Mouse (Mus musculus) erythroblast, embryonic 14.5 days (primary cell): ENCODE data around the gene Cecr2. TPM values are rescaled to one million over a fixed set of nuclear protein-coding genes. Genes with fewer than 3 reads are reported as not detected.

Experiments
- H3K27me3 ChIP-seq: 2 replicates; pipeline ENCODE4 v1.6.1; 2012; ENCODE audit warnings: inconsistent platforms; ENCODE audit not compliant: control insufficient read depth
- H3K36me3 ChIP-seq: 2 replicates; pipeline ENCODE4 v1.6.1; 2012; ENCODE audit warnings: mild to moderate bottlenecking, inconsistent platforms; ENCODE audit not compliant: control insufficient read depth
- H3K4me1 ChIP-seq: 2 replicates; pipeline ENCODE4 v1.6.1; 2012; ENCODE audit warnings: inconsistent platforms; ENCODE audit not compliant: control insufficient read depth
- H3K4me3 ChIP-seq: replicated peaks from 2 replicates; pipeline ENCODE3; 2012; ENCODE audit warnings: moderate library complexity, mild to moderate bottlenecking, inconsistent platforms
- H3K9me3 ChIP-seq: 2 replicates; pipeline ENCODE4 v1.6.1; 2012; ENCODE audit warnings: low read length, inconsistent platforms, mixed read lengths; ENCODE audit not compliant: control insufficient read depth
- GATA1 ChIP-seq: IDR thresholded peaks from 2 replicates; pipeline ENCODE4 v1.6.1; 2012; ENCODE audit warnings: low read length, inconsistent platforms, mixed read lengths
- TAL1 ChIP-seq: IDR thresholded peaks from 3 replicates; pipeline ENCODE4 v1.6.1; 2012; ENCODE audit warnings: low read length, inconsistent platforms, mixed read lengths
- polyA plus RNA-seq: library from polyadenylated mRNA; stranded (reverse); fragments of >175 nt; gene quantifications from 2 replicates; pipeline ENCODE4 v1.2.3, GENCODE M21; 2012

The Cecr2 gene
- polyA plus RNA-seq, 1 experiment = 1.9 TPM

GRCm38 (mm10) chr6:120665415-120665815, 754 bp upstream of the Cecr2 start:
- Histone ChIP-seq H3K4me1 (peaks cover 50% of the 10 kb centered on the region), H3K27me3 (no peaks in the 10 kb centered on the region), H3K36me3 (peaks cover 16% of the 10 kb centered on the region), H3K9me3 (no peaks in the 10 kb centered on the region), H3K4me3 (peak overlapping the region; percentile 98)
- TF ChIP-seq GATA1 (no peak), TAL1 (no peak)

- Histone ChIP-seq H3K36me3 (peaks cover 15% of the 10 kb centered on the region), H3K4me1 (peaks cover 64% of the 10 kb centered on the region), H3K4me3 (peak overlapping the region; percentile 98), H3K27me3 (no peaks in the 10 kb centered on the region), H3K9me3 (no peaks in the 10 kb centered on the region)
- TF ChIP-seq TAL1 (no peak), GATA1 (no peak)
Measured at GRCm38 (mm10) chr6:120666761-120667421, 722 bp downstream of the Cecr2 start.

- Histone ChIP-seq H3K36me3 (peaks cover 14% of the 10 kb centered on the region), H3K4me1 (peaks cover 70% of the 10 kb centered on the region), H3K27me3 (no peaks in the 10 kb centered on the region), H3K9me3 (no peaks in the 10 kb centered on the region), H3K4me3 (peak overlapping the region; percentile 98)
- no peak for TF ChIP-seq TAL1
- TF ChIP-seq GATA1 = no peak
Measured at GRCm38 (mm10) chr6:120667422-120667781, 1.2 kb downstream of the Cecr2 start.

- H3K4me3 ChIP-seq = peak overlapping the region; percentile 98
- H3K4me1 ChIP-seq = peaks cover 72% of the 10 kb centered on the region
Measured at GRCm38 (mm10) chr6:120667911-120668310, 1.7 kb downstream of the Cecr2 start.

GRCm38 (mm10) chr6:120674121-120674520, 8.0 kb downstream of the Cecr2 start:
- Histone ChIP-seq H3K27me3 (no peaks in the 10 kb centered on the region), H3K4me3 (no peak overlapping the region), H3K36me3 (peaks cover 22% of the 10 kb centered on the region), H3K9me3 (no peaks in the 10 kb centered on the region), H3K4me1 (peaks cover 59% of the 10 kb centered on the region)
- TF ChIP-seq GATA1 (no peak), TAL1 (no peak)

More at GRCm38 (mm10) chr6:120667911-120668310, 1.7 kb downstream of the Cecr2 start:
- no peaks in the 10 kb centered on the region for H3K27me3 ChIP-seq
- H3K9me3 ChIP-seq = no peaks in the 10 kb centered on the region
- peaks cover 13% of the 10 kb centered on the region for H3K36me3 ChIP-seq
- TF ChIP-seq GATA1 = no peak
- no peak for TF ChIP-seq TAL1

- H3K4me1 ChIP-seq = peaks cover 57% of the 10 kb centered on the region
- no peak overlapping the region for H3K4me3 ChIP-seq
- H3K27me3 ChIP-seq = no peaks in the 10 kb centered on the region
- no peaks in the 10 kb centered on the region for H3K9me3 ChIP-seq
- no peak for TF ChIP-seq GATA1
- no peak for TF ChIP-seq TAL1
- H3K36me3 ChIP-seq = peaks cover 20% of the 10 kb centered on the region
Measured at GRCm38 (mm10) chr6:120674881-120675280, 8.7 kb downstream of the Cecr2 start.

GRCm38 (mm10) chr6:120675979-120676378, 9.8 kb downstream of the Cecr2 start:
- Histone ChIP-seq H3K4me1 (peaks cover 49% of the 10 kb centered on the region), H3K27me3 (no peaks in the 10 kb centered on the region), H3K9me3 (no peaks in the 10 kb centered on the region), H3K36me3 (peaks cover 20% of the 10 kb centered on the region), H3K4me3 (no peak overlapping the region)
- TF ChIP-seq TAL1 (no peak), GATA1 (no peak)

GRCm38 (mm10) chr6:120683351-120683750, 17.2 kb downstream of the Cecr2 start:
- H3K9me3 ChIP-seq = no peaks in the 10 kb centered on the region
- H3K27me3 ChIP-seq = no peaks in the 10 kb centered on the region
- H3K4me1 ChIP-seq = peaks cover 39% of the 10 kb centered on the region
- no peak for TF ChIP-seq TAL1
- no peak for TF ChIP-seq GATA1
- H3K36me3 ChIP-seq = peaks cover 2% of the 10 kb centered on the region; the same call in 1 of the 2 replicates
- no peak overlapping the region for H3K4me3 ChIP-seq

GRCm38 (mm10) chr6:120684750-120685149, 18.6 kb downstream of the Cecr2 start:
- Histone ChIP-seq H3K36me3 (peaks cover 2% of the 10 kb centered on the region; the same call in 1 of the 2 replicates), H3K27me3 (no peaks in the 10 kb centered on the region), H3K4me1 (peaks cover 38% of the 10 kb centered on the region), H3K4me3 (no peak overlapping the region), H3K9me3 (no peaks in the 10 kb centered on the region)
- TF ChIP-seq TAL1 = no peak
- no peak for TF ChIP-seq GATA1
